Mouse (Mus musculus) cerebellum, adult 2 months (tissue): ENCODE measurements around the gene Aplp1. TPM values are rescaled to one million over a fixed set of nuclear protein-coding genes. Genes with fewer than 3 reads are reported as not detected.

Experiments used
- DNase-seq, 2 experiments: peaks; one replicate each; pipeline ENCODE4 v3.0.0; 2021
- H3K27ac ChIP-seq: fragments of 200-500 bp; 2 replicates; pipeline ENCODE4 v1.5.1; 2012; ENCODE audit warnings: low read length, control low read depth, inconsistent platforms; ENCODE audit not compliant: insufficient read depth
- H3K27me3 ChIP-seq: fragments of 200-500 bp; 2 replicates; pipeline ENCODE4 v1.6.1; 2012; ENCODE audit warnings: inconsistent platforms, mild to moderate bottlenecking, low read length, moderate library complexity; ENCODE audit not compliant: control insufficient read depth, insufficient read depth
- H3K4me1 ChIP-seq: fragments of 200-500 bp; 2 replicates; pipeline ENCODE4 v1.6.1; 2011; ENCODE audit warnings: low read length; ENCODE audit not compliant: control insufficient read depth, insufficient read depth
- H3K4me3 ChIP-seq: fragments of 200-500 bp; replicated peaks from 2 replicates; pipeline ENCODE3; 2011; ENCODE audit warnings: mild to moderate bottlenecking, low read depth, low read length, control low read depth; ENCODE audit not compliant: insufficient read depth
- CTCF ChIP-seq: fragments of 200-500 bp; IDR thresholded peaks from 2 replicates; pipeline ENCODE4 v1.5.1; 2011; ENCODE audit warnings: low read depth, mild to moderate bottlenecking, control low read depth, low read length, moderate library complexity, borderline replicate concordance; ENCODE audit not compliant: insufficient read depth
- POLR2A ChIP-seq: fragments of 200-500 bp; IDR thresholded peaks from 2 replicates; pipeline ENCODE4 v1.6.1; 2011; ENCODE audit warnings: low read length, control low read depth, borderline replicate concordance; ENCODE audit not compliant: insufficient read depth
- WGBS: fragments of 180-500 bp; shearing (Covaris S2); methylation state at CpG from one replicate; pipeline ENCODE4 v1.1.7; 2018; 5-methylcytosine and 5-hydroxymethylcytosine counted together
- polyA plus RNA-seq: library from polyadenylated mRNA; depleted of rRNA; stranded (reverse); fragments of >200 nt; gene quantifications from 2 replicates; pipeline ENCODE4 v1.2.3, GENCODE M21; 2012; rRNA removed

Aplp1 gene
- polyA plus RNA-seq, 1 experiment, result 892 TPM

- Histone ChIP-seq H3K27ac (no peak overlapping the region), H3K27me3 (no peaks in the 10 kb centered on the region), H3K4me1 (no peaks in the 10 kb centered on the region), H3K4me3 (no peak overlapping the region)
- 68% methylated on average over 11 of the region's 11 CpGs for WGBS
- DNase-seq, result no peak
- TF ChIP-seq CTCF, result no peak
- TF ChIP-seq POLR2A, result no peak
Observed at GRCm38 (mm10) chr7:30394379-30394778, 51.0 kb downstream of the Aplp1 start.

GRCm38 (mm10) chr7:30393631-30394030 lies 51.7 kb downstream of the Aplp1 start:
- Histone ChIP-seq H3K4me3 (no peak overlapping the region), H3K27ac (no peak overlapping the region), H3K4me1 (no peaks in the 10 kb centered on the region), H3K27me3 (no peaks in the 10 kb centered on the region)
- no peak for DNase-seq
- WGBS, result 91% methylated on average over 4 of the region's 4 CpGs
- no peak for TF ChIP-seq POLR2A
- TF ChIP-seq CTCF, result no peak

- TF ChIP-seq CTCF (no peak), POLR2A (no peak)
- H3K4me1 ChIP-seq, result no peaks in the 10 kb centered on the region
Observed at GRCm38 (mm10) chr7:30392746-30393520, 52.4 kb downstream of the Aplp1 start.

More at GRCm38 (mm10) chr7:30392746-30393520, 52.4 kb downstream of the Aplp1 start:
- no peak overlapping the region for H3K27ac ChIP-seq
- H3K4me3 ChIP-seq, result no peak overlapping the region
- WGBS, result 61% methylated on average over 4 of the region's 4 CpGs
- H3K27me3 ChIP-seq, result no peaks in the 10 kb centered on the region
- DNase-seq, result no peak

Other genes with a start within 250 kb of the Aplp1 start
- gene Capns1, start 246.7 kb downstream of the Aplp1 start, polyA plus RNA-seq, result 463 and 475 TPM in 2 replicates
- gene Polr2i, start 213.6 kb downstream of the Aplp1 start, polyA plus RNA-seq, result 167 and 182 TPM in 2 replicates
- 134 and 147 TPM in 2 replicates for gene Tbcb, start 213.3 kb downstream of the Aplp1 start, polyA plus RNA-seq
- gene Ovol3, start 209.8 kb downstream of the Aplp1 start, polyA plus RNA-seq, result not detected in 2 replicates
- 0.16 TPM in 1 of 2 replicates, not detected in the other for gene Thap8, start 165.4 kb downstream of the Aplp1 start, polyA plus RNA-seq
- gene Wdr62, start 165.1 kb downstream of the Aplp1 start, polyA plus RNA-seq, result 3.8 and 4.6 TPM in 2 replicates
- 726 and 810 TPM in 2 replicates for gene Clip3, start 153.8 kb downstream of the Aplp1 start, polyA plus RNA-seq
- gene Alkbh6, start 136.8 kb downstream of the Aplp1 start, polyA plus RNA-seq, result 197 and 214 TPM in 2 replicates
- 63.4 and 63.8 TPM in 2 replicates for gene Syne4, start 130.7 kb downstream of the Aplp1 start, polyA plus RNA-seq
- gene E130208F15Rik, start 123.8 kb downstream of the Aplp1 start, polyA plus RNA-seq, result 0.57 and 0.73 TPM in 2 replicates
- gene Sdhaf1, start 121.6 kb downstream of the Aplp1 start, polyA plus RNA-seq, result 21.9 and 23.8 TPM in 2 replicates
- 20.4 and 22.1 TPM in 2 replicates for gene Lrfn3, start 82.8 kb downstream of the Aplp1 start, polyA plus RNA-seq
- 23.5 and 32.5 TPM in 2 replicates for gene Tyrobp, start 31.8 kb downstream of the Aplp1 start, polyA plus RNA-seq
- 0.34 and 0.84 TPM in 2 replicates for gene Hcst, start 25.7 kb downstream of the Aplp1 start, polyA plus RNA-seq
- gene Nfkbid, start 23.8 kb downstream of the Aplp1 start, polyA plus RNA-seq, result 5.1 and 5.4 TPM in 2 replicates
- 2.7 TPM in 2 replicates for gene Kirrel2, start 12.2 kb upstream of the Aplp1 start, polyA plus RNA-seq
- 0.43 and 0.56 TPM in 2 replicates for gene Nphs1, start 12.8 kb upstream of the Aplp1 start, polyA plus RNA-seq
- not detected in 2 replicates for gene Prodh2, start 48.1 kb upstream of the Aplp1 start, polyA plus RNA-seq
- gene Arhgap33, start 89.5 kb upstream of the Aplp1 start, polyA plus RNA-seq, result 38.5 and 39.8 TPM in 2 replicates
- 23.8 and 24.3 TPM in 2 replicates for gene Hspb6, start 106.6 kb upstream of the Aplp1 start, polyA plus RNA-seq
- gene Proser3, start 106.8 kb upstream of the Aplp1 start, polyA plus RNA-seq, result 5.6 and 7.4 TPM in 2 replicates
- gene Lin37, start 114.3 kb upstream of the Aplp1 start, polyA plus RNA-seq, result 60.2 and 62.5 TPM in 2 replicates
- gene U2af1l4, start 117.8 kb upstream of the Aplp1 start, polyA plus RNA-seq, result 109 and 117 TPM in 2 replicates
- 11.9 and 12.3 TPM in 2 replicates for gene Gm49396, start 117.8 kb upstream of the Aplp1 start, polyA plus RNA-seq
- 147 and 155 TPM in 2 replicates for gene Psenen, start 118.1 kb upstream of the Aplp1 start, polyA plus RNA-seq
- 8.3 and 10.1 TPM in 2 replicates for gene Igflr1, start 119.9 kb upstream of the Aplp1 start, polyA plus RNA-seq
- 57.7 and 60.0 TPM in 2 replicates for gene Kmt2b, start 143.2 kb upstream of the Aplp1 start, polyA plus RNA-seq
- gene Zbtb32, start 153.4 kb upstream of the Aplp1 start, polyA plus RNA-seq, result not detected in 2 replicates
- gene Upk1a, start 167.3 kb upstream of the Aplp1 start, polyA plus RNA-seq, result 2.0 and 2.2 TPM in 2 replicates
- gene Cox6b1, start 180.6 kb upstream of the Aplp1 start, polyA plus RNA-seq, result 1,224 and 1,255 TPM in 2 replicates
- gene Etv2, start 190.3 kb upstream of the Aplp1 start, polyA plus RNA-seq, result not detected in 2 replicates
- 66.6 and 69.5 TPM in 2 replicates for gene Rbm42, start 204.8 kb upstream of the Aplp1 start, polyA plus RNA-seq
- 16.4 and 17.1 TPM in 2 replicates for gene Haus5, start 219.5 kb upstream of the Aplp1 start, polyA plus RNA-seq
- not detected in 2 replicates for gene Pmis2, start 226.1 kb upstream of the Aplp1 start, polyA plus RNA-seq